Mouse (Mus musculus) layer of hippocampus, adult 9-10 months (tissue): ENCODE results near the gene Ttc34.

Source experiments
- DNase-seq: peaks from one replicate; pipeline ENCODE4 v3.0.0; 2022; ENCODE audit warnings: low spot score

Ttc34 gene

DNA sequence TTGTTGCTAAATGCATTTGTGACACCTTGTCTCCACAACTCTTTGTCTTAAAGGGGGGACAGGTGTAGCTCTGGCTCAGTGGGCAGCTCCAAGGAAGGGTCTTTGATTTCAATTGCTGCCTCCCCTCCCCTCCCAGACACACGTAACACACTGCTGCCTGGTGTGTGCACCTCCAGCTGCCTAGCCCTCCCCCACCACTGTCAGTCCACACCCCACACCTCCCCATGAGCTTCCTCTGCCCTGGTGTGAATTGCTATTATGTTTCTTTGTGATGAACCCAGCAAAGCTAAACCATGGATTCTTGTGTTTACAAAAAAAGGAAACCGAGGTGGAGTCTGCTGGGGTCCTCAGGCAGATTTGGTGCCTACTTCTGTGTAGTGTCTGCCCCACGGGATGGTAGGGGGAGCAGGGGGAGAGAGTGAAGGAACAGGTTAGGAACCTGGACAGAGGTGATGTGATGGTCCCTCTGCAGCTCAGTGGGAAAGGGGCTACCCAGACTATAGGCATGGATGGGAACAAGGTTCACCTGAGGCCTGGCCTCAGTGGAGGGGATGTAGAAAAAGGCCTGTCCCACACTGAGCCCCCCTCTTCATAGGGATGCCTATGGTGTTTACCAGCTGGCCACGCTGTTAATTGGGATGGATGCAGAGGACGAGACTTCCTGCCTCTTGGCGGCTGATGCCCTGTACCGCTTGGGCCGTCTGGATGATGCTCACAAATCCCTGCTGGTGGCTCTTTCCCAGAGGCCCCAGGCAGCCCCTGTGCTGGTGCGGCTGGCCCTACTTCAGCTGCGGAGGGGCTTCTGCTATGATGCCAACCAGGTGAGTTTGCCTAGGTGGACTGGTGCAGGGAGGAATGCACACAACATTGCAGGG is 20.3 kb downstream of the Ttc34 start:
- no peak for DNase-seq

DNA sequence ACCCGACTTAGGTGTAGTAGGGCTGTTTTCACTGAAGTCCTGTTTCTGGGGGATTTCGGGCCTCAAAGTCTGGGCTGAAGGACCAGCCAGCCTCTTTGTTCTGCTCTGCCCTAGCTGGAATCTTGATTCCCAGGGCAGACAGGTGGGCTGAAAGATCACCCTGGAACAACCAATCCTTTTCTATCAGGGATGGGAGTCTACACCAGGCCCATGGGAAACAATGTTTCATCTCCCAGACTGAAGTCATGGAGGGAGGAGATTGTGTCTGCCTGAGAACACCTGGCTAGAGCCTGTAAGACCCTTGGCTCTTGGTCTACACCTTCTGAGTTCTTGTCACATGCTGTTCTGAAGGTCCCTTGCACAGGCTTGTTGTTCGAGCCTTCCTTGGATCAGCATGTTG is 21.3 kb downstream of the Ttc34 start:
- DNase-seq = no peak

DNA sequence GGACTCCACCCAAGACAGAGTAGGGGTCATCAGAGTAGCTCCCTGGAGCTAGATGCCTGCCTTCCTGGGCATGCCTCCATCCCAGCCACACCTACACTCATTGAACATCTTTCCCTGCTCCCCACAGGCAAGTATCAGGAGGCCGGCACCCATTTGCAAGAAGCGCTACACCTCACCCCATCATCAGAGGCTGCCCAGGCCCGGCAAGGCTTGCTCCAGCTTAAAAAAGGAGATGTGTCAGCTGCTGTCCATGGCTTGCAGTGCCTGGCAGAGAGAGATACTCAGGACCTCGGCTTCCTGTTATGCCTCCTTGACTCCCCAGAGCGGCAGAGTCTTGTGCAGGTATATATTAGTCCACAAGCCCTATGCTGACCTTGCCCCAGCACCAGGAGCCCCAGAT is 24.7 kb downstream of the Ttc34 start:
- no peak for DNase-seq

DNA sequence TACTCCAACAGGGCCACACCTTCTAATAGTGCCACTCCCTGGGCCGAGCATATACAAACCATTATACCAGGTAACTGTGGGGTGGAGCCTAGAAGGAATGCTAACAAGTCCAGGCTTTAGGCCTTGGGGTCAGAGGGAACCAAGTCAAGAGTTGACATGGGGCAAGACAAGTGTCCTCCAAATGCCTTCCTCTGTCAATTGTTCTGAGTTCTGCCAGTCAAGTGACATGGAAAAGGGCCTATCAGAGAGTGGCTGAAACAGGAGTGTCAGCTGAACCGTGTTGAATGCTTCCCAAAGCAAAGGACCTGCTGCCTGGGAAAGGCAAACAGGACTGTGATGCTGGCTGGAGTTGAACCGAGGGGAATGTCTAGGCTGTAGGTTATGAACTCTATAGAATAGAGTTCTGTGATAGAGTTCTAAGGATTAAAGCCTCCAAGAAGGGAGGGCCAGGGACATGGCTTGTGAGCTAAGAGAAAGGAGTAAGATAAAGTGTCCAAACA is 26.2 kb downstream of the Ttc34 start:
- DNase-seq = no peak

DNA sequence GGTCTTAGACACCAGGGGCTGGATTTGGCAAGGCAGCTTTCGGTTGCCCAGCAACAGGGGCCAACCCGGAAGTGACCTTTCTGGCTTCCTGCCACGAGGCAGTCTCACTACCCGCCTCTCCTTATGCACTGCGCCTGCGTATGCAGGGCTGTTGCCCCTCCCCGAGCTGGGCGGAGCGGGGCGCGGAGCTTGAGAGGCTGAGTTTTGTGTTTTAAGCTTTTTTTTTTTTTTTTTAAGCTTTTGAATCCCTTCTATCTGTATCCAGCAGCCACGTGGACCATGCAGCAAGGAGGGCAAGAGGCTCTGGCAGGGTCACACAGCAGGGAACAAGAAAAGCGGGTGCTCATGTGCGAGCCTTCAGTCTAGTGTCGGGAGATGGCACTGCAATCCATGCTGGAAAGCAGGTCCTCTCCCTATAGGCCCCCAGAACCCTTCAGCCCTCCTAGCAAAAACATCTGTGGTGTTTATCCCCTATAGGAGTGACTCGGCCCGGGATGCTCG is 27.1 kb downstream of the Ttc34 start:
- peak; percentile 62 for DNase-seq

DNA sequence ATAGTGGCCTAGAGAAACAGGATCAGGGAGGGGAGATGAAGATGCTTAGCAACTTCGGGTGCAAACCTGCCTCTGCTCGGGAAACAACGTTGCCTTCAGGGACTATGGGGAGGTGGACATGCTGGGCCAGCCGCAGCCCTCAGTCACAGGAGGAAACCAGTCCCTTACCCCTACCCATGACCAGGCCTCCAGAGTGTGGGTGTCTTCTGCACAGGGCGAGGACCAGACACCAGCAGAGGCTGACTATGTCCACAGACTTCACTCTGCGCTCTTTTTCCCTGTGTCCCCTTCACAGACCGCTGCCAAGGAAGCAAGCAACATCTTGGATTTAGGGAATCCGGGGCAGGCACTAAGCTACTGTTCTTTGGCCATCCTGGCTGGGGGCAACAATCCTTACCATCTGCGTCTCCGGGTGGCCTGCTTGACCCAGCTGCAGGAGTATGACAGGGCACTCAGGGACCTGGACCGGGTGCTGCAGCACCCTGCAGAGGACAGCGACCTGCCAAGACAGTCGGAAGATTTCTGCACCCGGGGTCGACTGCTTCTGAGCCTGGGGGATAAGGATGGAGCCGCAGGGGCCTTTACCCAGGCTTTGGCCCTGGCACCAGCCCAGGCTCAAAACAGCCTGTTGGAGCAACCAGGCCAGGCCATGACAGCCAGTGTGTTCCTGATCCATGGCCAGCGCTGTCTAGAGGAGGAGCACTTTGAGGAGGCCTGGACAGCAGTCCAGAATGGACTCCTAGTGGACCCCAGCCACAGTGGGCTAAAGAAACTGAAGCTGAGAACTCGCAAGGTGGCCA is 27.9 kb downstream of the Ttc34 start:
- DNase-seq = no peak

DNA sequence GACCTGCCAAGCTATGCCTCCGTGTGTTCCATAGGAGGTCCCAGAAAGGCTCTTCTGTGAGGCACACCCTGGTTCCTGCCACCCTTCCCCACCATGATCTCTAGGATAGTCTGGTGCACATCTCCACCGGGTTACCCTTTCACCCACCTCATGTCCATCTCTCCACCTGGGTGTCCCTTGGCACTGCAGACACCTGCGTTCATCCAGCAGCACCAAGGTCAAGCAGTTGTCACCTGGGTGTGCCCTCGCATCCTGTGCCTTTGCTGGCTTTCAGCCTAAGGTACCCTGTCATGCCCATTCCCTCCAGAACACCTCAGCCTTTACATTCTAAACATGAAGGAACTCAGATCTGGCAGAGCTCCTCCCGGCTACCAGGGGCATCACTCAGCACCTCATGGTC is 29.1 kb downstream of the Ttc34 start:
- DNase-seq = no peak

DNA sequence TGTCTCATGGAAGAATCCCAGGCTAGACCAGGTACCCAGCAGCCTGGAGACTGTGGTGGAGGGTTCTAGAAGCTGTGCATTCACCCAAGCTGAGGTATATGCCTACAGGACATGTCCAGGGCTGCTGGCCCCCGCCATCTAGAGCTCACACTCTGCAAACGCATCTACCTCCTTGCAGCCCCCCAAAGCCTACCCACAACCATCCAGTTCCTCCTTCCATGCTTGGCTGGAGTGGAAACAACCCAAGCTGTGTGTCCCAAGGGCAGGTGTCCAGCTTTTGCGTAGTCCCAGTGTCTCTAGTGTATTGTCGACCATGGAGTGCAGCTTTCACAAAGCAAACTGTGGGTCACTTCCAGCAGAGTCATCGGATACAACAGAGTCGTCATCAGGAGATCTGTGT is 30.0 kb downstream of the Ttc34 start:
- DNase-seq = no peak

DNA sequence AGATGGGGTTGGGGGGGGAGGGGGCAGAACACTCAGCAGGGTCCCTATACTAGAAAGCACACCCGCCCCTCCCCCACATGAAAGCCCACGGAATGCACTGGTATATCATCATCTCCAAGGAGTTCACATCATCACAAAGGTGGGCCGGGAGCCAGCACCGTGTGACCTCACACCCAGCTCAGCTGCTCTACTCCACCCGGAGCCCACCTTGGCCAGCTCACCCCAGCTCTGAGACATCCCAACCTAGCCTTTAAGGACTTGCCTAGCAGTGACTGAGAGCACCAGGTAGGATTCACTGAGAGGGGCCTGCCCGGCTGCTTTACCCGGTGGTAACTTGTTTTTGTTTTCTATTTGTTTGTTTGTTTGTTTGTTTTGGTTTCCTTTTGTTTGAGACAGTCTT is 32.2 kb downstream of the Ttc34 start, which contains the start of gene Mmel1:
Gene Mmel1, plus strand, starts transcription at position 146 of the 400 bp plus-strand sequence.
- no peak for DNase-seq

DNA sequence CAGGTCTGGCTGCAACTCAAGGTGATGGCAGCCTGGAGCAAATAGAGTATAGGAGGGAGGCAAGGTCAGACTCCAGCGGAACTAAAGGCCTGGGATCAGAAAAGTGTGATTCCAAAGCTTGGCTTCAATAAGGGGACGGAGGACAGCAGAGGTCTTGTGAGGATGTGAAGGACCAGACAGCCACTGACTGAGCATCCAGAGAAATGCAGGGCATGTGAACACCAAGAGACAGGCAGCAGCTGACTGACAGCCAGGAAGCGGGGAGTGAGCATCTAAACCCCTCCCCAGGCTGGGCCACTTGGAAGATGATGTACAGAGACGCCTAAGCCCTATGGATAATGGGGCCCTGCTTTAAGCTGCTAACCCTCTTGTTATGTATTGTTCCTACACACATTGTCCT is 33.5 kb downstream of the Ttc34 start:
- no peak for DNase-seq

DNA sequence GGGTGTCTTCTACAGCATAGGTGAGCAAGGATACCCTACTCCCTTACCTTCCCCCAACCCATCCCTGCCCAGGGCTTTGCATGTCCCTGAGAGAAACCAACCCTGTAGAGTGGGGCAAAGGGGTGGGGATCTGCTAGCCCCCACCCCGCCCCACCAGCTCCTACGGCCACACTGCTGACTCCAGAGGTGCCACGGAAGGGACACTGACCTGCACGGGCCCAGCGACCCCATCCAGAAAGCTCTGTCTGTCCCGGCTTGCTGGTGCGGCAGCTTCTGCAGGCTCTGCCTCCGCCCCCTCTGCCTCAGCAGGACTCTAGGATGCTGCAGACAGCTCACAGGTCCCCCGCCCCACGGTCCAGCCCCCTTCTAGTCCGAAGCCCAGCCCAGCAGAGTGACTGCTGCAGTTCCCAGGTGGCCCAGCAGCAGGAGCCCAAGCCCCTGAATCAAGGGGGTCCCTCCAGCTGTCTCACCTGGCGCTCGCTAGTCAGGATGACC is 34.5 kb downstream of the Ttc34 start:
- no peak for DNase-seq

DNA sequence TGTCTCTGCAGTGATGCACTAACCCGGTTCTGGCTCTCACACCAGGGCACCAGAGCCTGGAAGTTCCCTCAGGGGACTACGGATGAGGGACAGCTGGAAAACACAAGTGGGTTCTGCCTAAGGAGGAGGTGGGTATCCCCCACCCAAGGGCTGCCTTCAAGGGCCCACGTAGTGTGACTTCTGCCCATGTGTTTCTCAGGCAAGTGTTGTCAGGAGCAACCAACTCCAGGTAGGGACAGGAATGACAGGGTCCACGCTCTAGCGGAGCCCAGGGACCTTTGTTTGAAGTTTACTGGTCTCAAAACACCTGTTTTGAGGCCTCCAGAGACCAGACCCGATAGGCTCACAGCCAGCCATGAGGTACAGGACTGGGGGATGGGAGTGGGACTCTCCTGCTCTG is 35.9 kb downstream of the Ttc34 start:
- no peak for DNase-seq

DNA sequence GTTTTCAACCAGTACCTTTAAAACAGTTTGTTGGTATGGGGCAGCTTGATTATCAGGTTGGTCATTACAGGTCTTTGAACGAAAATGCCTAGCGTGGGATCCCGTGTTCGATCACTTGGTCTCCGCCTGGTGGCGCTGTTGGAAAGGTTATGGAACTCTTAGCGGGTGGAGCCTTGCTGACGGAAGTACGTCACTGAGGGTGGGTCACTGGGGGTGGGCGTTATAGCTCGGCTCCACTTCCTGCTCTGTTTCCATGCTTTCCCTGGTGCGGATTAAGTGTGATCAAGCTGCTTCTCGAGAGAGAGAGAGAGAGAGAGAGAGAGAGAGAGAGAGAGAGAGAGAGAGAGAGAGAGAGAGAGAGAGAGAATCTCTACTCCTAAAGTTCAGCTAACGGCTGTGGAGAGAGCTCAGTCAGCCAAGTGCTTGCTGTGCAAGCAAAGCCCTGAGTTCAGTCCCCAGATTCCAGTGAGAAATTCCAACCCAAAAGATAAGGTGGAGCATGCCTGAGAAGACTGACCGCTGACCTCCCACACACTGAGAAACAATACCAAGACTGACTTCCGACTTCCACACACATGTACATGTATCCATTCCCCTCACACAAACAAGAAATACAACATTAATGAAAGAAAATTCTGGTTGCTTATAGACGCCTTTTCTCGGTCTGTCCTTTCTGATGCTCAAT is 40.7 kb downstream of the Ttc34 start:
- peak; percentile 69 for DNase-seq

DNA sequence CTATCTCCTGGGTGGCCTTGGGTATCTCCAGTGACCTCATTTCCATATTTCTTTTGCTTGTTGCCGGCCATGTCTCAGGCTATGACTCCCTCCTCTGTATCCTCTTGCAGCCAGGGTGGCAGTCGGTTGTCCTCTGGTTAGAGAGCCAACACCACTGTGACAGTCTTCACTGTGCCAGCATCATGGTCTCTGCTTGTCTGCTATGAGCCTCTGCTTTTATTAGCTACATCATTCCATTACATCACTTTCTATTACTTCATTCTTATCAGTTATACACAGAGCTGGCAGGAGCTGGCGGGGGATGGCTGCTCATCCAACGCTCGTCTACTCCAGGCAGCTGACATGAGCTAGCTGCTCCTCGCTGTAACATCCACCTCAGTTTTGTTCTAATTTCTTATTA is 43.5 kb downstream of the Ttc34 start:
- DNase-seq = no peak

DNA sequence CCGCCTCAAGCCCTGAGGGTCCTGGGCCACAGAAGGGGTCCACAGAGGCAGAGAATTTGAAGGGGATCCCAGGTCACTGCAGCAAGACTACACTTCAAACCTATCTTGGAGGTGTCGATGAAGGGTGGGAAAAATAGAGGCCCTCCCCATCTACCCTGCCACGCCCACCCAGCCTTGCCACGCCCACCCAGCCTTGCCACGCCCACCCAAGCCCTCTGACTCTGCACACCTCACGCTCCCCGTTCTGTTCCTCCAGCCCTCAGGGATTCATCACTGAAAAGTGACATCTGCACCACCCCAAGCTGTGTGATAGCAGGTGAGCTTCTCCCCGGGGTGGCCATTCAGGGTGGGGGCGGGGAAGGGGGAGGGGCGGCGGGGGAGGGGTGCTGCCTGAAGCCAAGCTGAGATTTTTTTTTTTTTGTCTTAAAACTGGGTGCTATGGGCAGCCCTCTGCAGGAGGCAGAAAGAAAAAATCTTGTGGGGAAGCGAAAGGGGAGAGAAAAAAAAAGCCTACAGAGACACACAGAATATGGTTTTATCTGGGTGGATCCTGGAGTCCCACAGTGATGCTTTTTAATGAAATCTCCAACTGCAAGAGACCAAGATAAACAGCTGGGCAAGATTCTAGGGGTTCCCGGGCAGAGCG is 44.9 kb downstream of the Ttc34 start:
- DNase-seq = no peak

DNA sequence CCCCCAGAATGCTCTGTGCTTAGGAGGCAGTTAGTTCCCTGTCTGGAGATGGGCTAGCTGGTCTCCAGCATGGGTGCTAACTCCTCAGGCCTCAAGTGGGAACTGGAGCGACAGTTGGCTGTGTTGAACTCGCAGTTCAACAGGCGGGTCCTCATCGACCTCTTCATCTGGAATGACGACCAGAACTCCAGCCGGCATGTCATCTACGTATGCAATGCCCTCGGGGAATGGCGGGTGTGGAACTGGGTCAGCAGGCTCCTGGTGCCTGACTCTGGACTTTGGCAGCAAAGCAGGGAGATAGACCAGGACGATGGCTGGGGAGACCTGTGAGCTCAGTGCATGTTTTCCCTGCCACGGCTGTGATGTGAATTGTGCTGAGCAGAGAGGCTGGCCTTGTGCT is 48.2 kb downstream of the Ttc34 start:
- no peak for DNase-seq

DNA sequence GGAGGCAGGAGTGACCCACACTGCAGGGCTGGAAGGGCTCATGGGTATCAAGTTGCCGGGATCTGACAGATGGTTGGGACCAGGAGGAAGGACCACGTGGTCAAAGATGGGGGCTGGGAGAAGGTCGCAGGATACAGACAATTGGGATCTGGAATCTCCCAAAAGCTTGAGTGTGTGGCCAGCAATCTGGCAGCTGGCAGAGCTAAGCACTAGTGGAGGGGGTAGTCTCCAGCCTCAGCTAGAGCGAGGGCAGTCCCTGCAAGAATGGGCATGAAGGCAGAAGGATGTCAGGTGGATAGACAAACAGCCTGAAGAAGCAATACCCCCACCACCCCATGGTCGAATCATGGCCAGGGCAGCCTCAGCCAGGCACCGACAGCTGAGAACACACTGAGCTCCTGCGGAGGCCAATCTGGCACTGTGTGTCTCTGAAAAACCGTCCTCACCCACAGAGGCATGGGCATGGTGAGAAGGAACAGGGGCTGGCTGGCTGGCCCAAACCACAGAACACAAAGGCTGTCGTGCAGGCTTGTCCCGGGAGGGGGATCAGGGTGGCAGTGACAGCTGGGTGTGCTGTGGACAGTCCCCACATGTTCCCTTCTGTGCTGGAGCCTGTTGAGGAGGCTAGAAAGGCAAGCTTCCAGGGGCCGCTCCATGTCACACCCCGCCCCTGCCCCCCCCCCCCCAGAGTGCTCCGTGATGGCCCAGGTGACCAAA is 49.8 kb downstream of the Ttc34 start:
- no peak for DNase-seq

DNA sequence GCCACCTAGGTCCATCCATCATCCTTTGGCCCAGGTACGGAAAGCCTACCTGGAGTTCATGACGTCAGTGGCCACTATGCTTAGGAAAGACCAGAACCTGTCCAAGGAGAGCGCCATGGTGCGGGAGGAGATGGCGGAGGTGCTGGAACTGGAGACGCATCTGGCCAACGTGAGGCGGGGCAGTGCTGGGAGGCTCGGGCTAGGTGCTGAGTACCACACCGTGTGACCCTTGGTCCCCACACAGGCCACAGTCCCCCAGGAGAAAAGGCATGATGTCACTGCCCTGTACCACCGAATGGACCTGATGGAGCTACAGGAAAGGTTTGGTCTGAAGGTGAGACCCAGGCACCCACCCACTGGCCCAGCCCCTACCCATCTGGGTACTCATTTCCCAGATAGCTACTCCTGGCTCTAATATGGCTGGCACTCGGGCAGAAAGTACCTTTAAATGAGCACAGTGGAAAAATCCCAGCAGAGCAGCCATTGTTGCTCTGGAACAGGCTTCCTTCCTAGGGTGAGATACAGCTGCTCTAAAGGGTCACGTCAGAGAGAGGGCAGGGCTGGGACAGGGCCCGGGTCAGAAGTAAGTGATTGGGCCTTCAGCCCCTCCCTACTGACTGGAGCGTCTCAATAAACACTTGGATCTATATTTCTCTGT is 50.5 kb downstream of the Ttc34 start:
- DNase-seq = no peak

DNA sequence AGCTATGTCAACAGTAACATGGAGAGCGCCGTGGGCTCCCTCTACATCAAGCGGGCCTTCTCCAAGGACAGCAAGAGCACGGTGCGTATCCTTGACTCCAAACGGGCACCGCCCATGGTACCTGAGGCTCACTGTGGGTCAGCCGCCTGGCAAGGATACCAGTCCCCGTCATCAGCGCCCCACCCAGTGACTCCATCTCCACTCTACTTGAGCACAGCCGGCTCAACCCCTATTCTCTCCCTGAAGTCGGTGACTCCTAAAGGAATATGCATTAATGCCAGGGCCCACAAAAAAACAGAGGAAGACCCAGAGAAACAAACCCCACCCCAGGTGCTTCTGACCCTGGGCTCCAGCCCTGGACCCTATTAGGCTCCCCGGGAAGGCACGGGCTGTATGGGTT is 53.6 kb downstream of the Ttc34 start:
- DNase-seq = no peak

DNA sequence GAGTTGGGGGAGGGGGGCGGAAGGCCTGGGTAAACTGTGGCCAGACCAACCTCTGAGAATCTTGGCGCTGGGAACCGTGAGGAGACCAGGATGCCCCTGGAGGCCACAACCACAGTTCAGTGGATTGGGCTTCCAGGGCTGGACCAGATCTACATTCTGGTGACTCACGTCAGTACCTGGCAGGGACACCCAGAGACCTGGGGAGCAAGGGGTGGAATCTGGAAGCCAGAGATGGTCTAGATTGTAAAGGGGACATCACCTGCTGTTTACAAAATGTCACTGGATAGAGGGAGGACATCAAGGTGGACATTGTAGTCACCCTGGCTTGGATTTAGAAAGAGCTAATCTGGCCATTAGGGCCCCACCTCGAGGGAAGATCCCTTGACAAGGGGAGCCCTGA is 58.3 kb downstream of the Ttc34 start:
- DNase-seq = no peak
